Mouse (Mus musculus) cortical plate, adult 2 months (tissue): ENCODE data around the gene Prrg2.

Source experiments
- CTCF ChIP-seq: fragments of 200-500 bp; IDR thresholded peaks from 2 replicates; pipeline ENCODE4 v1.5.1; 2011; ENCODE audit warnings: mild to moderate bottlenecking, control low read depth, low read length; ENCODE audit not compliant: insufficient read depth; ENCODE audit errors: extremely low read depth
- POLR2A ChIP-seq: fragments of 200-500 bp; IDR thresholded peaks from 2 replicates; pipeline ENCODE4 v1.6.1; 2011; ENCODE audit warnings: mild to moderate bottlenecking, low read length, control low read depth; ENCODE audit not compliant: insufficient read depth; ENCODE audit errors: extremely low read depth

GRCm38 (mm10) chr7:45035631-45036030 is 26.8 kb downstream of the Prrg2 start:
- no peak for TF ChIP-seq POLR2A
- no peak for TF ChIP-seq CTCF
